Mouse (Mus musculus) layer of hippocampus, postnatal 36 days (tissue): Measurements from ENCODE around the gene Gapt. TPM values are rescaled to one million over a fixed set of nuclear protein-coding genes. Genes with fewer than 3 reads are reported as not detected.
"Not testable (repeated sequence)": the region's sequence is repeated elsewhere in the genome, so short reads cannot be mapped to it uniquely, and the experiment has no call there.

Source experiments
- DNase-seq, 2 experiments: peaks; one replicate each; pipeline ENCODE4 v3.0.0; 2022
- total RNA-seq, 2 experiments: library from RNA; stranded (reverse); gene quantifications; 2 replicates each; pipeline ENCODE4 v1.2.3; 2021

Gapt gene
- total RNA-seq = not detected

GRCm38 (mm10) chr13:110356941-110357340, at the start of gene Gapt:
Gene Gapt, minus strand, starts transcription at chr13:110357199.
- no peak for DNase-seq

GRCm38 (mm10) chr13:110406152-110406551, 49.2 kb upstream of the Gapt start:
- DNase-seq = no peak

- DNase-seq = not testable (repeated sequence)
Measured at GRCm38 (mm10) chr13:110404686-110405085, 47.7 kb upstream of the Gapt start.

- no peak for DNase-seq
Measured at GRCm38 (mm10) chr13:110404059-110404458, 47.1 kb upstream of the Gapt start.

GRCm38 (mm10) chr13:110401877-110402276, 44.9 kb upstream of the Gapt start:
- no peak for DNase-seq

- no peak for DNase-seq
Measured at GRCm38 (mm10) chr13:110401443-110401842, 44.4 kb upstream of the Gapt start.

GRCm38 (mm10) chr13:110398513-110399270, 41.7 kb upstream of the Gapt start:
- DNase-seq = no peak

- DNase-seq = no peak
Measured at GRCm38 (mm10) chr13:110397750-110398149, 40.8 kb upstream of the Gapt start.

GRCm38 (mm10) chr13:110395916-110396685, 39.1 kb upstream of the Gapt start:
- DNase-seq = no peak

GRCm38 (mm10) chr13:110395179-110395794, 38.3 kb upstream of the Gapt start:
- peak in 1 of 2 experiments; percentile 37 for DNase-seq

GRCm38 (mm10) chr13:110394291-110395178, 37.5 kb upstream of the Gapt start, which contains the start of gene Plk2:
Gene Plk2, plus strand, starts transcription at chr13:110395046.
- DNase-seq = peak; percentile 95 to 98

- no peak for DNase-seq
Measured at GRCm38 (mm10) chr13:110392631-110393030, 35.6 kb upstream of the Gapt start.

GRCm38 (mm10) chr13:110392210-110392609, 35.2 kb upstream of the Gapt start:
- peak; percentile 32 to 57 for DNase-seq

- DNase-seq = no peak
Measured at GRCm38 (mm10) chr13:110384514-110384913, 27.5 kb upstream of the Gapt start.

- no peak for DNase-seq
Measured at GRCm38 (mm10) chr13:110382447-110382901, 25.5 kb upstream of the Gapt start.

GRCm38 (mm10) chr13:110369673-110370072, 12.7 kb upstream of the Gapt start:
- no peak for DNase-seq

GRCm38 (mm10) chr13:110368556-110369040, 11.6 kb upstream of the Gapt start:
- DNase-seq = peak; percentile 31 to 61

- no peak for DNase-seq
Measured at GRCm38 (mm10) chr13:110367961-110368555, 11.1 kb upstream of the Gapt start.

- no peak for DNase-seq
Measured at GRCm38 (mm10) chr13:110366477-110366876, 9.5 kb upstream of the Gapt start.

GRCm38 (mm10) chr13:110363722-110364121, 6.7 kb upstream of the Gapt start:
- DNase-seq = no peak

GRCm38 (mm10) chr13:110351051-110351450, 5.9 kb downstream of the Gapt start:
- no peak for DNase-seq
